Mouse (Mus musculus) cerebellum, adult 2 months (tissue): ENCODE measurements at regions not wholly inside any gene's neighbourhood (a gene's known extent, or its start where the extent isn't known, plus 50 kb on each side); places are given as distances from the start of the nearest gene placed in this dataset.

Source experiments
- CTCF ChIP-seq: fragments of 200-500 bp; IDR thresholded peaks from 2 replicates; pipeline ENCODE4 v1.5.1; 2011; ENCODE audit warnings: low read depth, mild to moderate bottlenecking, control low read depth, low read length, moderate library complexity, borderline replicate concordance; ENCODE audit not compliant: insufficient read depth
- POLR2A ChIP-seq: fragments of 200-500 bp; IDR thresholded peaks from 2 replicates; pipeline ENCODE4 v1.6.1; 2011; ENCODE audit warnings: low read length, control low read depth, borderline replicate concordance; ENCODE audit not compliant: insufficient read depth

DNA sequence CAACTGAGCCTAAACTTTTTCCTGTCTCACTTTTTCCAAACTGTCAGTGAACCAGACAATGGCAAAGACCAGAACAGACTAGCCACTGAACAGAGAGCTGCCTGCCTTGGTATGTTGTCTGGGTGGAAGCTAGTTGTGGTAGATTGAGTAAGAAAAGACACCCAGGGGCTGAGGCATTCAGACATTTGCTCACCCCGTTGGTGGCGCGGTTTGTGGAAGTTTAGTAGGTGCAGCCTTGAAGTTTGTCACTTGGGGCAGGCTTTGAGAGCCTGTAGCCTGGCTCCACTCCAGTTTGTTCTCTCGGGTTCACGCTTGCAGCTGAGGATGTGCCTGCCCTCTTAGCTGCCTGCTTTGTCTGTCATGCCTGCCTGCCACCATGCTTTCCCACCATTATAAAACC is 64.2 kb upstream of the Rad23b start:
- no peak for TF ChIP-seq CTCF
- TF ChIP-seq POLR2A: no peak
